Mouse (Mus musculus): ENCODE results near the gene Hs3st2. TPM values are rescaled to one million over a fixed set of nuclear protein-coding genes. Genes with fewer than 3 reads are reported as not detected.
"Not testable (repeated sequence)": the region's sequence is repeated elsewhere in the genome, so short reads cannot be mapped to it uniquely, and the experiment has no call there.

Gene Hs3st2
- total RNA-seq (2021), result not detected
- long read RNA-seq, experiment 1, result 0 reads
- long read RNA-seq, experiment 2, result 0 reads

DNA sequence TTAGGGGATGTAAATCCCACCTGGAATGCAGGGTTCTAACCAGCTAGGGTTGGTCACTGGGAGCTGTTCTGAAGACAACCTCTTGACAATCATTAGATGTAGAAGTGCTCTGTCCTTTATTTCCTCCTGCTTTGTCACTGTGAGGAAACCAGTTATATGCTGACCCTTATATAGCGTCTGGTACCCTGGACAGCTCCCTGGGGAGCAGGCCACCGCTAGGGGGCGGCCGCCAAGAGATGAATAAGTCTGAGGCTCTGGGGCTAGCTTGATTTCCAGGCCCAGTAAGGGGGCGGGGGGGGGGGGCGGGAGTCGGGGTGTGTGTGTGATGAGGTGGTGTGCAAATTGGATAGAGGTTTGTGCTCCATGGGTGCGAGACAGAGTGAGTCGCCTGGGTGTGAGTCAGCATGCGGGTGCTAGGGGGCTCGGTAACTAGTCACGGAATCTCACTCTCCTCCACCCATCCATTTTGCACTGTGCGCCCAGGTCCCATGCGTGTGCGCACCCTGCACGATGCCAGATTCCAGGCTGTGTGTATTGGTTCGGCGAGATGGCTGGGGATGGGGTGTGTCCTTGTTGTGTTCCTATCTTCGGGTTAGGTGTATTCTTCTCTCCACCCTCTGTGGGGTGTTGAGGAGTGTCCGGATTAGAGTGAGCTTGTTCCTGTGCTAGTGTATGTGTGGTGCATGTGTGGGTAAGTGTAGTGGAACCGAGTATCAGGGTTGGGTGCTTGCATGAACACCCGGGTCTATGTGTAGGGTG, at the start of gene Hs3st2:
Hs3st2 (plus strand) TSS at position 635 of the 759 bp plus-strand sequence.
- no peak for DNase-seq

- no peak for DNase-seq
Measured at GRCm38 (mm10) chr7:121348284-121348963, 43.2 kb upstream of the Hs3st2 start.

DNA sequence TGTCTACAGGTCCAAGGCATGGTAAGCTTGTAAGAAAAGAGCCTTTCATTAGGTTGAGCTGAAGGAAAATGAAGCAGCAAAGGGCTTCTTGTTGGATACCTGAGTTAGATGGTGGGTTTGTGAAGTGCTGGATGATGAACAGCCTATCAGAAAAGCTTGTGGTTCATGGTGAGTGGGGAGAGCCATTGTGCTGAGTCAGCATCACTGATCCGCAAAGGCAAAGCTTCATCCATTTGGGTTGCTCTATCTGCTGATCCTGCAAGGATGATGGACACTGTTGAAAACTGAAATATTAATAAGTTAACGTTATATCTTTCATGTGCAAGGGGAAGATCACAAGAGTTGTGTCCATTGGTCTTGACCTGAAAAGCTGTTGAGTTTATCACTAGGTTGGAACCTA, 40.0 kb upstream of the Hs3st2 start:
- no peak for DNase-seq

- DNase-seq, result not testable (repeated sequence)
Measured at GRCm38 (mm10) chr7:121361448-121361847, 30.2 kb upstream of the Hs3st2 start.

DNA sequence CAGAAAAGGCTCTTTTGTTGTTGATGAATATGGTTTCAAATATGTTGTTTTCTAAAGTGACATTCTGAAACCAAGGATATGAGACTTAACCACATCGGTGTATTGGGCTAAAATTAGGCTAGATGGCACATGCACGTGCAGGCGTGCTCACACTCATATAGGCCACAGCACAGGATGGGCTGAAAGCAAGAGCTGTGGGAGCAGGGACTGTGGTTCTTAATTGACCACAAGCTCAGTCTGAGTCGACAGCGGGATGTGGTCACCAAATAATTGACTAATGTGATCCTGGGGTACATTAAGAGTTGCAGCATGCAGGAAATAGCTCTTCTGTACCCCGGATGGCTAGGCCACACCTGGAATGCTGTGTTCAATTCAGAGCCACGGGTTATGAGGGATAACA, 26.1 kb upstream of the Hs3st2 start:
- no peak for DNase-seq

GRCm38 (mm10) chr7:121367185-121367584, 24.5 kb upstream of the Hs3st2 start:
- no peak for DNase-seq

GRCm38 (mm10) chr7:121371990-121372389, 19.7 kb upstream of the Hs3st2 start:
- no peak for DNase-seq

DNA sequence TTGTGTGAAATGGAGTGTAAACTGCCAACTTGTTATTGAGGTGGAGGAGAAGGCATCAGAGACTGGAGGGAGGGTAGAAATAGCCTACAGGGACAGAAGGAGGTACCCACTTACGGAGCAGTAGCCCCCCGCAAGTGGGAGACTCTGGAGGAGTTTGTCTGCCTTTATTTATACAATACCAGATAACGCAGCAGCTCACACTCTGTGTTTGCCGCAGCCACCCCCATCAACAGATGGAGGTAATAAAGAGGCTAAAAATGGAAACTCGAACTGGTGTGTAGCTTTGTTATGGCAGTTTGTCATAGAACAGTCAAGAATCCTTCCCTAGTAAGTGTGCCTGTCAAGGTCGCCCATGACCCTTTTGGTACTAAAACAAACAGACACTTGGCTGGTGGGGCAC, 16.2 kb upstream of the Hs3st2 start:
- DNase-seq, result no peak

DNA sequence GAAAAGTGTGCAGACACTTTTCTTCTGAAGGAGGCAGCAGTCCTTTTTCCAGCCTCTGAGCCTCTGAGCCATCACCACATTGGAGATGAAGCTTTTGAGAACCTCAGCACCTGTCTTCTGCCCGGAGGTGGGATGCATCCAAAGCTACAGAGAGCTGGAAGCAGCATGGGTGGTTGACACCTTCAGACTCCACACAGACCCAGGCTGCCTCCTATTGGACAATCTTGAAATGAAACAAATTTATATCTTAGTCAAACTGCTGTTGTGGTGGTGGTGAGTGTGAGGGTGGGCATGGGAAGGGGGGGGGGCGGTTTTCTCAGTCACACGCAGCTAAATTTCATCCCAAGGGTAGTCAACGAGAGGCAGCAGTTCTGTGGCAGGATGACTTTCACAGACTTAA, 12.7 kb upstream of the Hs3st2 start:
- DNase-seq, result no peak

DNA sequence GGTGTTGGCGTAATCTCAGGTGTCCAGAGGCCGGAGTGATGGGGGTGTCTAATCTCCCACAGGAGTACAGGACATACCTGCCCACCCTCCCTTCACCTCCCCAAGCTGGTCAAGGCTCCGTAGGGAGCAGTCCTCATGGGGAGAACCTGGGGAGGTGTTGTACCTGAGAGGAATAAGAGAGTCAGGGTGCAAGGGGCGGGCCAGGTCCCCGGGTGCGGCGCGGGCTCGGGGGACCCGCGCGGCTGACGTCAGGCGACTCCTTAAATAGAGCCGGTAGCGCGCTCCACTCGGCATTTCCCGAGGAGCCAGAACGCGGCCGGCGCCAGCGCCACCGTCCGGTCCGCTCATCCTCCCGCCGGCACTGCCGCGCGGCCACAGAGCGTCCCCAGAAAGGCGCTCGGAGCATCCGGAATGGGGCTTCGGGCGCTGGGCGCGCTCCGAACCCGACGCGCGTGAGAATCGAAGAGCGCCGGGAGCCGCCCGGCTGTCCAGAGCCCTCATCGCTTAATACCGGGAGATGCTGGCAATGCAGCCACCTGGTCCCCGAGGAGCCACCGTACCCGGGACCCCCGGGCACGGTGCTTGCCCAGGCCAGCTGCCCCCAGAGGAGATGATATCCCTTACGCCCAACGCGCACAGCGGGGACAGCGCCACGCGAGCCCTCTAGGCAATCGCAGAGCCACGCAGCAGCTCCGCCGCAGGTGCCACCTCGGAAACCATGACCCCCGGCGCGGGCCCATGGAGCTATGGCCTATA, 503 bp downstream of the Hs3st2 start:
- no peak for DNase-seq

- no peak for DNase-seq
Measured at GRCm38 (mm10) chr7:121392740-121392993, 1.0 kb downstream of the Hs3st2 start.

DNA sequence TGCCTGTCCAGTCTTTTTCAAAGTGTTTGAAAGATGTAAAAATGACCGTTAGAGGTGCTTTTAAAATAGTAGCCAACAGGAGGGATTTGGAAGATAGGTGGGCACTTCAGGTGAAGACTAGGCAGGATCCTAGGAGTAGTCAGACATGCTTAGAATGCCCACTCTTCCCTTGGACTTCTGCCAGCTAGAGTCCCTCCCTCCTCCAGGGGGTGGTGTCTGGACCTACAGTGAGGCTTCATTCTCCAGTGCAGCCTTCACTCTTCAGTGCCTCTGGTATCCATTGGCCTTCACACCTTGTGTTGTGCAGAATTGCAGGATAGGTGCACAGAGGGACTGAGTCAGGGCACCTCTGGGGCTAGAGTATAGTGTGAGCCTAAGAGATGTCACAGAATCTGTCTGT, 2.2 kb downstream of the Hs3st2 start:
- DNase-seq, result no peak

DNA sequence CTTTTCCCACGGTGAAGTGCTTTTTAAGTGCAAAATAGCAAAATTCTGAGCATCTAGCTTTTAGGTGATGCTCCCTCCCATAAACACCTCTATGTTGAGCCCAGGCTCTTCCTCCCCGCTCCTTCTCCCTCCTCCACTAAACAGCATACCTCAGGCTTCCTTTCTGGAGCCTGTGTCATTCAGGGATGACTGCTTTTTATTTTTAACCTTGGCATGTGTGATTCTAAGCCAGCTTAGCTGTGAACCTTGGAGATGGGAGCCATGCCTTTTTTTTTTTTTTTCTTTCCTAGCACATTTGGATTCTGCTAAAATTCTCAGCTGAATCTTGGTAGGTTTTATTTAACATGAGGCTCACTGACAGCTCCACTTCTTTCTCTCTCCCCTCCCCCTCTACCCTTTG, 3.2 kb downstream of the Hs3st2 start:
- DNase-seq, result no peak

DNA sequence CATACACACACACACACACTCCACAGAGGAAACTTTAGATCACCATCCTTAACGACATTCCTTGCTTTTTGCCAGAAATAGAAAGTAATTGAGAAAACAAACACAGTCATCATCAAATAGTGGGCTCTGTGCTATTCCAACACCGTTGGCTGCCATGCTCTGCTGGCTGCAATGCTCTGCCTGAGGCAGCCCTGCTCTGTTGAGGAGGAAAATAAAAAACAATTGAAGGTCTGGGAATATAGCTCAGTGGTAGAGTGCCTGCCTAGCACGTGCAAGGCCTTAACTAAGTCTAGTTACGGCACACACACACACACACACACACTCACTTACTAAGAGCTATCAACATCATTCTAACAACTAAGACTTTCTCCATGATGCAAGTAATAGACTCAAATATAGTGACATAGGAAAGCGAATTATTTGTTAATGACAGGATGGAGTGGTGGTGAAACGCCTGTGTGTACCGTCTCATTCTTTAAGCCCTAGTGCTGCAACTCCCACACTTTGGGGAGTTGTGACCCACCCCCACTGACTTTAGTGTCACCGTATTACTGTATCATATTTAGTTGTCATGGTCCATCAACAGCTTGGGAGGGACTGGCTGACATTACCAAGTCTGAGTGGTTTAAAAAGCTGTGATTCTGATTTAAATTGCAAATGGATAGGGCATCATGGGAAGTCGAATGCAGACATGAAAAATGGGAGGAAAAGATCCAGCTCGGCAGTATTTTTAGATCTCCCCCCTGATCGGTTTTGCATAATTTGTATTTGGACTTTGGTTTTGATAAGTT, 19.3 kb downstream of the Hs3st2 start:
- DNase-seq, result no peak

DNA sequence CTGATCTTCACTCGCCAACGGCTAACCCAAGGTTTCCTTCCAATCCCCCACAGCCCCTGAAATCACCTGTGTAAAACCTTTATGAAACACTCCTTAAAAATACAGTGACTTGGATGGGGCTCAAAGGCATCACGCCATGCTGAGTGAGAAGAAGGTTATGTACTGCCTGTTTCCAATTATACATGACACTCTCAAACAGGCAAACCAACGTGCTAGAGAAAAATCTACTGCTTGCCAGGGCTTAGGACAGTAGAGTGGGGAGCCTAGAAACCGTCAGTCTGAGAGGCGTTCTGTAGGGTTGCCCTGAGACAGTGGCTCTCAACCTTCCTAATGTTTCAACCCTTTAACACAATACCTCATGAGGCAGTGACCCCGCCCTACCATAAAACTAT, 19.8 kb downstream of the Hs3st2 start:
- no peak for DNase-seq

DNA sequence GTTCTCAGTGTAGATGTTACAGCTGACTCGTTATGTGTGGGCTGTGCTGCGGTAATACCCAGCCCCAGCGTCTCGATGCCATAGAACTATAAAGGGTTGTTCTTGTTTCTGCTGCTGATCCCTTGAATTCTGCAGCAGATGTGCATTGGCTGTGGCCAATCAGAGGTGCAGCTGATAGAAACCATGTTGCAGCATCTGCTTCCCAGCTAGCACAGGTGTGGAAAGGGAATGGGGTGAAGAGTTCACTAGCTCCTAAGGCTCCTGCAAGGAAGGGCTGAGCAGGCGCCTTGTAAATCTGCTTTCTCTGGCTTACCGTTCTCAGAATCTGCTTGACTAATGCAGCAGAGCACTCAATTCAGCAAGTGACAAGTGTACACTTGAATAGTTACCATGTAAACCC, 45.2 kb downstream of the Hs3st2 start:
- DNase-seq, result no peak

GRCm38 (mm10) chr7:121441186-121441585, 49.5 kb downstream of the Hs3st2 start:
- DNase-seq, result no peak

GRCm38 (mm10) chr7:121444336-121444735, 52.7 kb downstream of the Hs3st2 start:
- DNase-seq, result no peak

GRCm38 (mm10) chr7:121446281-121446680, 54.6 kb downstream of the Hs3st2 start:
- DNase-seq, result no peak

DNA sequence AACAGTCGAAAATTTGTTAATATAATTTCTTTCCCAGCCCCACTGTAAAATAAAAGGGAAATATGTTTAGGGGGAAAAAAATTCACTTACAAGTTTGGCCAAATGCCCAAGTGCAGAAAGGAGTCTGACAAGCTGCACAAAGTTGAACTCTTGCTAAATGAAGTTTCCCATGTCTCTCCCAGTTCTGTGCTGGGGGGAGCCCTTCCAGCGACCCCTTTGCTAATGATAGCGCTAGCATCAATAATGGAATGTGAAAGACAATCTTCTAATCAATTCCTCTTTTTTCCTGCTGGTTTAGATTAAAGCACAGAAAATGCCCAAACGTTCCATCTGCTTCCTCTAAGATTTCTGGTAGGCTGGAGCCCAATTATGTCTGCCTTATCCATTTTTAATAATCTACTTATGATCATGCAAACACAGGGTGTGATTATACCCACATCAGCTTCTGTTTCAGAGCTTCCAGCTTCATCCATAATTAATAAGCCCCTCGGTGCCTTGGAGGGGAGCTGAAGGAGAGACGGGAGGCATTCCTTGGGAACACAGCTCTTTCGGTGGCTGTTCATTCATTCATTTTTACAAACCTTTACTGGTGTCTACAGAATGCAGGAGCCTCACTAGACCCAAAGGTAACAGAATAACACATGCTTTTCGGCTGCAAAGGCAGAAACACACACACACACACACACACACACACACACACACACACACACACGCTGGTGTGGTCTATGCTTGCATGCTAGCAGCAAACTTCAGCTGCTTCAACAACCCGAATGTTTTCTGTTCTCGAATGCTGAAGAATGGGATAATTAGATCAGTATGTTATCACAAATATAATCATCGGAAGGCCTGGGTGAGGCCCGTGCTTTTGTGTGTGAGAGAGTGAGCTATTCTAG, 59.5 kb downstream of the Hs3st2 start:
- DNase-seq, result no peak

DNA sequence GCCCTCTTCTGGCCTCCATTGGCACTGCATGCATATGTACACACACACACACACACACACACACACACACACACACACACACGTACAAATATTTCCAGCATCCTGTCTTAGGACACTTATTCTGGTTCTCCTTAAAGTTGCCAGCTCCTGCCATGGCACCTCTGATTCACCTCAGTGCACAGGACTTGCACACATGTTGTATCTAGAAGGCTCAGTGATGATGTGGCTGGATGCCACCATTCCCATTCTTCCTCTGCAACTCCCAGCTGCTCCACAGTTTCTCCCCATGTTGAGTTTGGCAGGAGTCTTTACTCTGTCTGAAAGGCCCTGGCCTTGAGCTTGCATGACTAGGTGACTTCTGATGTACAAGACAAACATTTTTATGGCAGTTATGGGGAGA, 65.1 kb downstream of the Hs3st2 start:
- no peak for DNase-seq

DNA sequence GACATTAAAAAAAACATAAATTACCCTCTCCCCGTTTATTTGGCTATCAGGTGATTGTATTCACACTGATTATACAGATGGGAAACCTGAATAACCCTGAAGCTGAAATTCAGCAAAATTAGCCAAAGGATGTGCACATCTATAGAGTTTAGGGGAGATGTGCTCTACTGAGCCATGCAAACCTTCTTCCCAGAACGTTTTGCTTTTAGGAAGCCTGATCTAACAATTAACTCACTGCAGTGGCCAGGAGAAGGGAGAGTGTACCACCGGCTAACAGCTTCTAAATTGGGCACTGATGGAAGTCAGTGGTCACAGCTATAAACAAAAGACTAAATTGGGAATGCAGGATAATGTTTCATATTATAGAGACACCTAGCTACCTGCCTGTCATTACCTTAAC, 66.4 kb downstream of the Hs3st2 start:
- no peak for DNase-seq

All from gastrocnemius, postnatal 25 days (tissue).